Mouse (Mus musculus): ENCODE data around the gene Grrp1. TPM values are rescaled to one million over a fixed set of nuclear protein-coding genes. Genes with fewer than 3 reads are reported as not detected.

Gene Grrp1
- total RNA-seq, 4 experiments from 2014 or later = 9.5 to 12.5 (median 10.1) TPM

DNA sequence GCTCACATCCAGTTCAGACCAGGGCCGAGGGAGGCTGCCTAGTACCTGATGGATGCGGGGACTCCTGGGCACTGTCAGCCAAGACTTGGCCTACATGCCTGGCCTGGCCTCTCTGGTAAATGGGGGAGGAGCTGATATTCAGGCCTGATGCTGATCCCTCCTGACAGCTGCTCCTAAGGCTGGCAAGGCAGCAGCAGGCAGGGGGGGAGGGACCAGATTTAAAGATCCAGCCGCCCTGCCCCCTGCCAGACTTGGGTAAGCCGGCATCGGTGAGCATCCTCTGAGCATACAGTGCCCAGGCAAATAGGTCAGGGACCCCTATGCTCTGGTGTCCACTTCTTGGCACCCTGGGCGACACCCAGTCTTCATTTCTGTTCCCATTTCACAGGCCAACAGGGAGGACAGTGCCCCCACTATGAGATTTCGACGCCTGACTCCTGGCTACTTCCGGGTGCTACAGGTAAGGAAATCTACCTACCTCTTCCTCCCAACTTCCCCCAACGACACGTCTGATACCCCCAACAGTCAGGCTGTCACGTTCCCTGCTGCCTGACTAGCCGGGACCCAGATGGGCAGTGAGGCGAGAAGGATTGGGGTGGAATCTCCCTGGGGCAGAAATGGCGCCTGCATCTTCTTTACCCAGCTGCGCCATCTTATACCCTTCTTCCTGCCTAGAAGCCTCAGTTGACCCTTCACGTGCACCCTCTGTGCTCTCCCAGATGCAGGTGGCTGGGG lies 10.2 kb downstream of the Grrp1 start, which contains the start of gene E130218I03Rik:
TSS of gene E130218I03Rik (plus strand) at position 147 of the 735 bp plus-strand sequence.
- DNase-seq = no peak

DNA sequence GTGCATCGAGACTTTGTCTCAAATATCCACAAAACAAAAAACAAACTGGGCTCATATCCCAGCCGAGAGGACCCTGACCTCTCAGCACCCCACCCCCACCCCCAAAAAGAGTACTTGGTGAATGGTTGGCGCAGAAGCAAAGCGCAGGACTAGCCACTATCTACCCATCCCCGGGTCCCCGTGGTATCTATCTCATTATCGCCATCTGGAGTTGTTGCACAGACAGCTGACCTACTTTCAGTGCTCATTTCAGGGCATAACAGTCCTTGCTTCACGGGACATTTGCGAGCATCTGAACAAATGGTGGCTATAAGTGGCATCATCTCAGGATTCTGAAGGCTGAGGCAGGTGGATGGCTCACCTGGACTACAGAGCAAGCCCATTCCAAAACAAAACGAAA lies 15.2 kb downstream of the Grrp1 start:
- DNase-seq = no peak

DNA sequence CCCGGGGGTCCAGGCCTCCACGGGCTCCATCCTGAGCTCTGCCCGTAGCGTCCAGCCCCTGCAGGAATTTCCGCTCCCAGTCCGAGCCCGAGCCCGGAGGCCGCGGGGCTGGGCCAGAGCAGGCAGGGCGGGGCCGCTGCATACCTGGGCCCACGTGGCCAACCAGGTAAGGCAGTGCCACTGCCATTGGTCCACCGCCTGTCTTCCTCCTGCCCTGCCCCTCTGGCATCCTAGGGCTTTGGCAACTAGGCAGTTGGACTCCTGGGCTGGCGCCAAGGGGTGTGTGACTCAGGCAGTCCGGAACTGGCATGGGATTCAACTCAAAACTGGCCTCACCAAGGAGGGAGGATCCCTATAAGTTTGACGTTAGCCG lies 15.6 kb downstream of the Grrp1 start, which contains the start of gene Cnksr1:
TSS of gene Cnksr1 (minus strand) at position 121 of the 373 bp plus-strand sequence.
- peak; percentile 75 for DNase-seq

DNA sequence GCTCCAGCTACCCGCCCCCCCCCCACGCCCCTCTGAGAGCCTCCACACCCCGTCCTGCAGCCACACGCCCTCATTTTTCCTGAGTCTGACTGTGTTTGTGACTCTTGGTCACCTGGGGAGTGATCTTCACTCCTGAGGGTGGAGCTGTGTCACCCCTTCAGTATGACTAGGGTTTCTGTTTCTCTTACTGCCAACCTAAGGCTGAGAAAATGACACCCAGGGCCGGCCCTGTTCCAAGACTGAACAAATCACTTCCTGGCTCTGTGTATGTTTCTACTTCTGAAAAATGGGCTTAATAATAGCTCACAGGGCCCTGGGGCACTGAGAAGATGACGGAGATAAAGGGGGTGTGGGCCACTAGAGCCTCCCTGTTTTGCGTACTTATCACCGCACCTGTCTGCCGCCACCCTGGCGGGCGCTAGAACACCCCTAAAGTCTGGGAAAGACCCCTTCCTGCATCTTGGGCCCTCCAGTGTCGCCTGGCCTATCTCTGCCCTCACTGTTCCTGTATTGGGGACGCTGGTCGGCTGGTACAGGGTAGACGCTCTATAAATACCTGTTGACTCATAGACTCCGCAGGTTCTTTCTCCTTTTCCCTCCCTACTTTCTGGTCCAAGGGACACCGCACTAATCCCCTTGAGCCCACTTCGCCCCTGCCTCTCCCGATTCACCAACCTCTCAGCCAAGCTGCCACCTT lies 16.2 kb downstream of the Grrp1 start:
- no peak for DNase-seq

DNA sequence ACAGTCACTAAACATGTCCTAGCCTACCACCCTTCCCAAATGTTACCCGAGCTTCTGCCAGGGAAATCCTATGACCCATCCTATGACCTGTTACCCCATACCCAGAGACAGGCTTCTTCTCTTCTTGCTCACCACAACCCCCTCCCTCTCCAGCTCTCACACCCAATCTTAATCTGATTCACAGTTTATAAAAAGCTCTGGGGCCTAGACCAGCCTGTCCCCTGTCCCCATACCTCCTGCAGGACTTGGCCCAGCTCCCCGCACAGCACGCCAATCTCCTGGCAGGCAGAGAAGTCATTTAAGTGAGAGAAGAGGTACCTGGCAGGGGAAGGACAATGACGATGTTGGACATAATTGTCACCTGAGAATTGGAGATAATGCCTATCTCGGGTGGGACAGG lies 19.0 kb downstream of the Grrp1 start:
- DNase-seq = no peak

DNA sequence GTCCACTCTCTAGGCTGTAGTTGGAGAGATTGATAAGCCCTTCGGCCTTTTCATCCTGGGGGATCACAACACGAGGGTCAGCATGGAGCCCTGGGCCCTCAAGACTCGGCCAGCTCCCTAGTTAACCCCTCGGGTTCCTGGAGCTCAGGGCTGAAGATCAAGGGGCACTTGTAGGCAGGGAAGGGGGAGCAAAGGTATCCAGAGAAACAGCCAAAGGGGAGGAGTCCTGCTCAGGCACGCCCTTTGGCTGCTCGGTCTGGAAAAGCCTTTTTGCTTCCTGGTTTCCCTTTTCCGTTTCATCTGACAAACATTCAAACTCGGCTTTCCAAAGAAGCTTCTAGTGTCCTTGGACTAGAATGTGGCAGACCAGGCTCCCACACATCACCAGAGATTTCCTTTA lies 23.5 kb downstream of the Grrp1 start:
- DNase-seq = no peak

DNA sequence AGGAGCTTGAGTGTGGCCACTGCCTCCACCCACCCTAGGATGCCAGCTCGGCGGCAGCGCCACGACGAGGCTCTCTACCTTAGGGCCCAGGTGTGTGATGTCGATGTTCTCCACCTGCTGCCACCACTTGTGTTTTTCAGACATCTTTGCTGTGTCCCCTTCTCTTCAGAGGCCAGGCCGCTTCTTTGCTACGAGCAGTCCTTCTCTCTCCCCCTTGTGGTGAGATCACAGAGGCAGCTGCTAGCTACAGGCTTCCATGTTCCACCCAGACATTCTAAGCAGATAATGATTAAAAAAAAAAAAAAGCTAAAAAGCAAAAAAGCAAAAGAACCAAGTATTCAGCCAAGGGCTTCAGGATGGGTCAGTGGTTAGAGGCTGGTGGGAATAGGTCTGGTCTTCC lies 26.7 kb downstream of the Grrp1 start, which contains the start of gene Catsper4:
TSS of gene Catsper4 (minus strand) at position 190 of the 400 bp plus-strand sequence.
- no peak for DNase-seq

DNA sequence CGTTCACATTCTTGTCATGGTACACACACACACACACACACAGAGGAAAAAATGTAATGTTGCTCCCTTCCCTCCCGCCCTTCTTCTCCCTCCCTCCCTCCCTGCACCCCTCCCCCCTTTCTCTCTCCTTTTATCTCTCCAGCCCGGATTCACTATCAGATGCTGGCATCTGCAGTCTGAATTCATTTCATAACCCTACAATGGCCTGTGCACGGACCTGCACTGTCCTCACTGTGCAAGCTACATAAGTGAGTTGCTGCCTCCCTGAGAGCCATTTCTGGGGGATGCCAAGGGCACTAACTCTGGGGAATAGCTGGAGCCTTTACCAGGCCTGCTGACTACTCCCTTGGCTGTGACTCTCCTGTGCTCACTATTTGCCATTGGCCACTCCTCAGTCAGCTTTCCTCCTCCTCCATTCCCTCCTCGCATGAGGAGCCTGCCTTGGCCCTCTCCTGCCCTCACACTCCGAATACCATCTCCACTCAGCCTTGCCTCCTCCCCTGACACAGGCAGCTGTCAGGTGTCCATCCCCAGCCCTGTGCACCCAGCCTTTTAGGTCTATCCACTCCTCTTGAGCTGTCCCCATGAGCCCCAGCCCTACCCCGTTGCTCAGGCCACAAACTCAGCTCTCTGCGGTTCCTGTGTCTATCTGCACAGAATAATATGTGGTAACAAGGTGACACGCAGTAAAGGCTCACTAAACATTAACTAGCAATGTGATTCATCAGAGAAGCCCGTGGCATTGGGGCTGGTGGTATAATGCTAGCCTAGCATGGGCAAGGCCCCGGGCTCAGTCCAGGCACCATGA lies 30.9 kb downstream of the Grrp1 start:
- no peak for DNase-seq

DNA sequence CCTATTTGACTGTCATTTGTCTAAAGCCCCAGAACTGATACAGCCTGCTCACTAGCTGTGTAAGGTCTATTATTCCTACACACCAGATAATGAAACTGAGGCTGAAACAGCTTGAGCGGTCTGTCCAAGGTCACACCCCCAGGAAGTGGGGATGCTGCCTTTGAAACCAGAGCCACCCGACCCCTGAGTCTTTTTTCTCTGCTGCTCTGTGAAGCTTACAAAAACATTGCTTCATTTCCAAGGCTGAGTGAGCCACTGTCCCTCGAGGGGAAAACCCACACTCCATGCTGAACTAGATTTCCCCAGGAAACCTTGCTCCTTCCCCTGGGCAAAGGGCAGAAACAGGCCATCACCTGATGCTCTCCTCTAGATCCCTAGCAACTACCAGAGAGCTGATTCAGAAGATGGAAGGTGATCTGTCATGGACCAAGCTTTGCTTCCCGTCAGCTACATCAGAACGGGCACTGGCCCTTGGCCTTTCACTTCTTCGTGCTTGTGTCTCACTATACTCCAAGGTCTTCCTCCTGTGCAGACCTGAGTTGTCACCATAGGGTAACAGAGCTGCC lies 47.3 kb downstream of the Grrp1 start:
- DNase-seq = no peak

DNA sequence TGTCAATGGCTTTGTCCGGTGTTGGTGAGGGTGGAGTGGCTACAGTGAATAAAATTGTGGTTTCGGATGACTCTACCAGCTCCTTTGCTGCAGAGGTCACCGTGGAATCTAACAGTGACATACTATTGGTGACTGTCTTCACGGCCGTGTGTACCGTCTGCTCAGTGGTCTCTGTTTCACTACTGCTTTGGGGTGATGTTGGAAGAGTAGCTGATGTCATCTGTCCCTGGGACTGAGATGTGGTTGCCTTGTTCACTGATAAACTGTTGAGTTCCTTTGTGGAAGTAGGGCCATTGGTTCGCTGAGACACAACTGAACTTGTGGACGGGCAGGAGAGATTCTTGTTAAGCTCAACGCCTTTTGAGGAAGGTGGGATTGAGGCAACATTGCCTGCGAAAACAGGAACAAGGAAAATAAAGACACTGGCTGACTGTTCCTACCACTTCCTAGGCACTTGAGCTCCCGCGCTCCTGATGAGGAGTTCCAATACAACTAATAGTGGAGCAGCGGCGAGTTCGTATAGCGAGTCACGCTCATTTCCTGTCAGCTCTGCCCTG lies 50.5 kb downstream of the Grrp1 start:
- DNase-seq = no peak

DNA sequence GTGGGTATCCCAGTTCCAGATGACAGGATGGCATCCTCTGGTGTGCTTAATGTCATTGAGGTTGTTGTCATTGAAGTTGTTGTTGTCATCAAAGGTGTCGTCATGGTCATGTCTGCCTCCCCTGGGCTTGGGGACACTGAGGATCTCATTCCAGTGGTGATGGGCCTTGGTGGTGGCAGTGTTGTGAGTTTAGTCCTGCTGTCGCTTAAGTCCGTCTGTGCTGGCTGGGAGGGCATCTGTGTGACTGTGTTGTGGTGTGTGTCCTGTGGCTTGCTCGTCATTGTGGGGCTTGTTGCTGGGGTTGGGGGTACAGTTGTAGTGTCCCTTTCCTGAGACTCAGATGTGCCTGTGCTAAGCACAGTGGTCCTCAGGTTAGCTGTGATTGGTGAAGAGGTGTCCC lies 51.0 kb downstream of the Grrp1 start, which contains the start of gene Gm7534:
TSS of gene Gm7534 (minus strand) at position 101 of the 400 bp plus-strand sequence.
- DNase-seq = no peak

Other genes starting within 250 kb of the Grrp1 start
- not detected for gene Lin28a, start 235.3 kb downstream of the Grrp1 start, total RNA-seq (2022)
- gene Zfp683, start 200.3 kb downstream of the Grrp1 start, total RNA-seq (2022) = under 1 TPM in 1 of 4 experiments, not detected in 3; 0.40 TPM
- not detected for gene Crybg2, start 193.3 kb downstream of the Grrp1 start, total RNA-seq (2022)
- 10 to 100 TPM; 13.4 to 23.4 (median 19.6) TPM for gene Cd52, start 159.0 kb downstream of the Grrp1 start, total RNA-seq (2022)
- gene Ubxn11, start 151.5 kb downstream of the Grrp1 start, total RNA-seq (2022) = 10 to 100 TPM in 2 of 4 experiments, 1 to 10 TPM in 2; 6.0 to 21.7 (median 13.2) TPM
- 100 to 1,000 TPM in 2 of 4 experiments, 10 to 100 TPM in 2; 81.0 to 121 (median 98.4) TPM for gene Sh3bgrl3, start 125.3 kb downstream of the Grrp1 start, total RNA-seq (2022)
- gene Cep85, start 67.0 kb downstream of the Grrp1 start, total RNA-seq (2022) = 10 to 100 TPM; 11.4 to 31.1 (median 21.4) TPM
- gene Gm7534, start 51.1 kb downstream of the Grrp1 start, total RNA-seq (2022) = not detected
- gene Catsper4, start 26.7 kb downstream of the Grrp1 start, total RNA-seq (2022) = not detected
- under 1 TPM; 0.17 to 0.65 (median 0.46) TPM for gene Cnksr1, start 15.7 kb downstream of the Grrp1 start, total RNA-seq (2022)
- not detected for gene E130218I03Rik, start 10.4 kb downstream of the Grrp1 start, total RNA-seq (2022)
- 10 to 100 TPM; 10.4 to 11.6 (median 11.6) TPM for gene Zfp593, start 8.5 kb downstream of the Grrp1 start, total RNA-seq (2022)
- gene Gm30191, start 7.2 kb downstream of the Grrp1 start, total RNA-seq (2022) = not detected
- 10 to 100 TPM; 13.0 to 20.0 (median 15.5) TPM for gene Pdik1l, start 33.8 kb upstream of the Grrp1 start, total RNA-seq (2022)
- not detected for gene Trim63, start 61.0 kb upstream of the Grrp1 start, total RNA-seq (2022)
- 100 to 1,000 TPM in 2 of 4 experiments, 10 to 100 TPM in 2; 29.5 to 113 (median 69.5) TPM for gene Slc30a2, start 89.1 kb upstream of the Grrp1 start, total RNA-seq (2022)
- 10 to 100 TPM in 2 of 4 experiments, 1 to 10 TPM in 2; 3.3 to 15.4 (median 9.4) TPM for gene Extl1, start 129.7 kb upstream of the Grrp1 start, total RNA-seq (2022)
- gene Pafah2, start 142.2 kb upstream of the Grrp1 start, total RNA-seq (2022) = 10 to 100 TPM; 13.9 to 21.7 (median 19.0) TPM
- 10 to 100 TPM; 20.9 to 31.8 (median 30.0) TPM for gene Stmn1, start 214.2 kb upstream of the Grrp1 start, total RNA-seq (2022)
- gene Paqr7, start 242.6 kb upstream of the Grrp1 start, total RNA-seq (2022) = 10 to 100 TPM; 54.1 to 81.1 (median 71.3) TPM

Data from adrenal gland, adult 8-10 months (tissue).